Mouse (Mus musculus): ENCODE results near the gene Gm14548. TPM values are rescaled to one million over a fixed set of nuclear protein-coding genes. Genes with fewer than 3 reads are reported as not detected.

The Gm14548 gene
- polyA plus RNA-seq, 1 experiment from 2014 or later: 1.1 TPM

Other genes with a start within 250 kb of the Gm14548 start
- gene Leng1, start 232.3 kb downstream of the Gm14548 start, polyA plus RNA-seq (2015; fragmentation: Nextera tagmentation; extraction: Ambion mirVana): 5.9 and 6.6 TPM in 2 replicates
- 4.0 and 5.1 TPM in 2 replicates for gene Tmc4, start 220.6 kb downstream of the Gm14548 start, polyA plus RNA-seq (2015; fragmentation: Nextera tagmentation; extraction: Ambion mirVana)
- 43.9 and 55.1 TPM in 2 replicates for gene Tsen34, start 205.3 kb downstream of the Gm14548 start, polyA plus RNA-seq (2015; fragmentation: Nextera tagmentation; extraction: Ambion mirVana)
- gene Mboat7, start 204.6 kb downstream of the Gm14548 start, polyA plus RNA-seq (2015; fragmentation: Nextera tagmentation; extraction: Ambion mirVana): 20.9 and 24.1 TPM in 2 replicates
- gene Rps9, start 194.1 kb downstream of the Gm14548 start, polyA plus RNA-seq (2015; fragmentation: Nextera tagmentation; extraction: Ambion mirVana): 692 and 790 TPM in 2 replicates
- 5.1 and 6.3 TPM in 2 replicates for gene Pirb, start 177.7 kb downstream of the Gm14548 start, polyA plus RNA-seq (2015; fragmentation: Nextera tagmentation; extraction: Ambion mirVana)
- 0.12 TPM in 1 of 2 replicates, not detected in the other for gene Gm15448, start 72.4 kb downstream of the Gm14548 start, polyA plus RNA-seq (2015; fragmentation: Nextera tagmentation; extraction: Ambion mirVana)
- gene Pira2, start 53.1 kb downstream of the Gm14548 start, polyA plus RNA-seq (2015; fragmentation: Nextera tagmentation; extraction: Ambion mirVana): 2.0 and 2.1 TPM in 2 replicates
- gene Lilra6, start 17.4 kb upstream of the Gm14548 start, polyA plus RNA-seq (2015; fragmentation: Nextera tagmentation; extraction: Ambion mirVana): 0.97 and 1.3 TPM in 2 replicates
- 2.2 and 2.5 TPM in 2 replicates for gene Lair1, start 165.1 kb upstream of the Gm14548 start, polyA plus RNA-seq (2015; fragmentation: Nextera tagmentation; extraction: Ambion mirVana)
- 0.38 and 0.39 TPM in 2 replicates for gene Ttyh1, start 221.3 kb upstream of the Gm14548 start, polyA plus RNA-seq (2015; fragmentation: Nextera tagmentation; extraction: Ambion mirVana)
- gene Leng8, start 238.9 kb upstream of the Gm14548 start, polyA plus RNA-seq (2015; fragmentation: Nextera tagmentation; extraction: Ambion mirVana): 20.1 and 25.2 TPM in 2 replicates